Mouse (Mus musculus) kidney, adult 2 months (tissue): Measurements from ENCODE around the gene Hoxc6.

Source experiments
- CTCF ChIP-seq: fragments of 200-500 bp; conservative IDR thresholded peaks from 2 replicates; pipeline ENCODE4 v1.5.1; 2011; ENCODE audit warnings: low read depth, mild to moderate bottlenecking, control low read depth, low read length, moderate library complexity, mixed read lengths; ENCODE audit not compliant: insufficient read depth, insufficient read length
- POLR2A ChIP-seq: fragments of 200-500 bp; IDR thresholded peaks from one replicate; pipeline ENCODE4 v1.6.1; 2011; ENCODE audit warnings: low read depth, low read length, control low read depth

DNA sequence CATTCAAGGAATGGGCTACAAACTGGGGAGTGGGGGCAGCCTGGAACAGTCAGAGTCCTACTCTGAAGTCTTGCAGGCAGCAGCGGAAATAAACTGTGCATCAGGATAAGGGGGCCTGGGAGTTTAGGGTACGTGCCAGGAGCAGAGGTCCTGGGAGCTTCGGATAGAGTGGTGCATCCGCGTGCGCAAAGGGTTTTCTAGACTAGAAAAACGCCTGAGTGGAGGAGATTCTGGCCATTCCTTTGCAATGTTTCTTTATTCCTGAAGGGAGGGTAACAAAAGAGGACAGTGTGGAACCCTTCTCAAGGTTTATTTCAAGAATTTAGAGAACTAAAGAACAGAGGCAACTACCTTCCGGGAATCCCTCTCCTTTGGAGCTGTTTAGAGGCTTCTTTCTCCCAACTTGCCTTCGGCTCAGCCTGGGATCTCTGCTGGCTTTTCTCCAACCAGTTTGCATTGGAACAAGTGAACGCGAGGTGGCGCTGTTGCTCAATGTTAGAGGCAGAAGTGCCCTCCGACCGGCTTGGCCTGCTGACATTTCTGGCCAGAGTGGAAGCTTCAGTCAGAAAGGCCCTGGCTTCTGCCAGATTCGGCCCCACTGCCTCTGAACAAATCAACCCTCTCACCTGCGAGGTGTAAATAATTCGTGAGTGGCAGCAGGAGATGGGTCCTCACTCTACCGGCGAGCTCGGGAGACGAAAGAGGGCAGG lies 10.8 kb upstream of the Hoxc6 start:
- TF ChIP-seq CTCF (peak; percentile 98), POLR2A (no peak)
